Mouse (Mus musculus): ENCODE measurements around the gene Acvr1. TPM values are rescaled to one million over a fixed set of nuclear protein-coding genes. Genes with fewer than 3 reads are reported as not detected.

The Acvr1 gene
- polyA plus RNA-seq, 1 experiment from 2014 or later: 2.7 TPM

DNA sequence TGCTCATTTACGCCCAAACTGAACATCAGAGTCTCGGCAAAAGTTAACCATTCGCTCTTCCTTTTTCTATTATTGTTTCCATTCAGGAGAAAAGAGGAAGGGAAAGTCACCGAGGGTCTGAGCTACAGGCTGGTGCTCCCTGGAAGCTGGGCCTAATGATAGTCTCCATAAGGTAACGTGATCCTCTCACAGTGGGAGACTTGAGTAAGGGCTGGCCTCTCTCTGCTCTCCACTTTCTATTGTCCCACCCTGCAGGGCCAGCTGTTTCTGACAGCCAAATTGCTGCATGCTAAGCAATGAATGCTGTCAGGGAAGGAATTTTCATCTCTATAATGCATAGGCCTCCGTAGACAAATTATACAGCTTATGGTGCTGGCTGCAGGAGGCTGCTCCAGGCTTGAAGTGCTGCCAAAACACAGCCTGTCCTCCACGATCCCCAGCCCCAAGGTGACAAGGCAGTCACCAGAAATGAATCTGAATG lies 33.4 kb downstream of the Acvr1 start:
- no peak overlapping the region for H3K9ac ChIP-seq
- DNase-seq: no peak
- H3K27ac ChIP-seq: peak overlapping the region; percentile 67
- H3K36me3 ChIP-seq: no peaks in the 10 kb centered on the region
- 48% methylated on average over 7 of the region's 7 CpGs for WGBS (ENCODE audit: insufficient replicate concordance)
- no peak overlapping the region for H3K4me2 ChIP-seq
- no peaks in the 10 kb centered on the region for H3K27me3 ChIP-seq
- H3K4me3 ChIP-seq (replicated peaks): no peak overlapping the region
- no peak for ATAC-seq (ENCODE audit: low read depth)
- no peaks in the 10 kb centered on the region for H3K9me3 ChIP-seq (replicated peaks)
- H3K4me1 ChIP-seq (replicated peaks): peaks cover 70% of the 10 kb centered on the region

DNA sequence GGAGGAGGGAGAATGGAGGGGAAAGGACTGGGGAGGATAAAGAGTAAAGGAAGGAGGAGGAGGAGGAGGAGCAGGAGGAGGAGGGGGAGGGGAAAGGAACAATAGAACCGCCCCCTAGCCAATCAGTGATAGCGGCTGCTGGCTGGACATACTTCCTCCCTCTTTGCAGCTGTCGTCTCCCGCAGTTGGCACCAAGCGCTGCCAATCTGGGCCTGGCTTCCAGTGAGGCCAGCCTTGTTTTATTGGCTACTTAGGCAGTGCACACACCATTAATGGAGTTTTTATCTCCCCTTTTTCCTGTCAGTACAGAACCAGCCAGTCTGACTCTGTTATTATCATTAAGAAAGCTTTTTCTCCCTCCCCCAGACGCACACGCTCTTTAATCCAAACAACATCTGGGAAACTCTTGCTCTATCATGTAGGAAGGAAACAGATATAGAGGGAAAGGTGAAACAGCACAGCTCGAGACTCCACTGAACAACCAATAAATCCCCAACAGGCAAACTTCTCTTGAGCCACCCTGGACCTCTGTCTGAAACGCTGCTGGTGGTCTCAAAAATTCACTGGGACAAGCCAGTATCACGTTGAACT lies 34.6 kb downstream of the Acvr1 start:
- Histone ChIP-seq H3K4me2 (peak overlapping the region; percentile 40), H3K27me3 (no peaks in the 10 kb centered on the region), H3K4me3 (replicated peaks) (no peak overlapping the region), H3K27ac (peak overlapping the region; percentile 43; the same call in 1 of the 2 replicates), H3K36me3 (no peaks in the 10 kb centered on the region), H3K9me3 (replicated peaks) (no peaks in the 10 kb centered on the region), H3K9ac (no peak overlapping the region), H3K4me1 (replicated peaks) (peaks cover 67% of the 10 kb centered on the region)
- ATAC-seq (ENCODE audit: low read depth) (peak; percentile 86), DNase-seq (peak; percentile 49)
- WGBS (ENCODE audit: insufficient replicate concordance): 10% methylated on average over 10 of the region's 10 CpGs

DNA sequence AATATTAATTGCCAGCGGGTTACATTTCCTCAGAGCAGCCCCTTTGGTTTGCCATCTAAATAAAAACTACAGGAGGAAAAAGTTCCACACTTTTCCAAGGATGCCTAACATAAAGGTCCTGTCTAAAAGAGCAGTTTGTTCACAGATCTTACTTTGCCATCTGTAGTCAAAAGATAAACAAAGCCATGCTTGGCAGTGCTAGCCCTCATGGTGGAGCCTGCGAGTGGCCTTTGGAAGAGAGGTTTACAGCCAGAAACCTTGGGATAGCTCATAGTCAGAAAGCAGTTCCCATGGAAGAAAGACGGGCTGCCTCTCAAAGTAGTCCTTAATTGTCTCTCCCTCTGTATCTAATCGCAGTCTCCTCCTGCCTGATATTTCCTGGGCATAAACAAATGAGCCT lies 36.4 kb downstream of the Acvr1 start:
- Histone ChIP-seq H3K4me2 (no peak overlapping the region), H3K4me1 (replicated peaks) (peaks cover 61% of the 10 kb centered on the region), H3K9me3 (replicated peaks) (no peaks in the 10 kb centered on the region), H3K27me3 (no peaks in the 10 kb centered on the region), H3K9ac (no peak overlapping the region), H3K36me3 (no peaks in the 10 kb centered on the region), H3K4me3 (replicated peaks) (no peak overlapping the region), H3K27ac (no peak overlapping the region)
- DNase-seq: no peak
- WGBS (ENCODE audit: insufficient replicate concordance): 58% methylated on average over 4 of the region's 4 CpGs
- no peak for ATAC-seq (ENCODE audit: low read depth)

DNA sequence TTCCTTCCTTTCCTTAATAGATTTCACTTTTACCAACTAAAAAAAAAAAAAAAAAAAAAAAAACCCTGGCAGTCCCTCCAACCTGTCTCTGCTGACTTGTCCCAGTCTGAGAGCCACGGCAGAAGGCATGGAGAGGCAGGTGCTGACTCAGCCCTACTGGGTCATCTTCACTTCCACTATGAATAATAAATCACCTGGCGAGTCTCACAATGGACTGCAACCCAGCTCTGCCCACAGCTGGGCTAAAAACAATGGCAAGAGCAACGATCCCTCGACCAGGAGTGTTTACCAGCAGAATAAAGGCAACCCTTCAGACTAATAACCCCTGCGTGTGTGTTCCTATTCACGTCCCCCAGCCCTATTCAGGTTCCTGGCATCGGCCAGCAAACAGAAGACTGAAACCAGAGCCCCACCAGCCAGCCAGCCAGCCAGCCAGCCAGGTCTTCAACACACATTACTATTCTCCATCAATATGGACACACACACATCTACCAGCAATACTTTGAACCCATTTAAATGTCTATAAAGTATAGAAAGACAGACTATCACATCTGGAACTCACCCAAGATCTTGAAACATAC lies 37.0 kb downstream of the Acvr1 start:
- peaks cover 56% of the 10 kb centered on the region for H3K4me1 ChIP-seq (replicated peaks)
- H3K9me3 ChIP-seq (replicated peaks): no peaks in the 10 kb centered on the region
- no peak overlapping the region for H3K9ac ChIP-seq
- no peak overlapping the region for H3K4me3 ChIP-seq (replicated peaks)
- no peaks in the 10 kb centered on the region for H3K36me3 ChIP-seq
- H3K4me2 ChIP-seq: no peak overlapping the region
- 53% methylated on average over 7 of the region's 7 CpGs for WGBS (ENCODE audit: insufficient replicate concordance)
- DNase-seq (no peak), ATAC-seq (ENCODE audit: low read depth) (no peak)
- H3K27ac ChIP-seq: no peak overlapping the region
- no peaks in the 10 kb centered on the region for H3K27me3 ChIP-seq

DNA sequence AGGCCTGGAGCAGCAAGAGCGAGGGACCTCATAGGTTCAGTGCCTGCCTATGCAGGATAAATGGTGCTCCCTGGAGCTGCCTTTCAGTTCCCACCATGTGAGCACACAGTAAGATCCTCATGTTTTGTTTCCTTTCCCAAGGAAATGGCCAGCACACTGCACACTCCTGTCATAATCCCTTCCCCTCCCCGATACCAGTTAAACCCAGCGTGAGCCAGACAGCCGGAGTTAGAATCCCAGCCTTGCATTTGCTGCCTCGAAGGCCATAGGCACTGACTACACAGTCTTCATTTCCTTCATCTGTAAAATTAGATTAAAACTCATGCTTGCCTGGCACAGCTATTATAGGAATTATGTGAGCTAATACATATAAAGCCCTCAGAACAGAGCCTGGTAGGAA lies 37.6 kb downstream of the Acvr1 start:
- Histone ChIP-seq H3K27me3 (no peaks in the 10 kb centered on the region), H3K4me2 (no peak overlapping the region), H3K9me3 (replicated peaks) (no peaks in the 10 kb centered on the region), H3K27ac (no peak overlapping the region), H3K4me1 (replicated peaks) (peaks cover 51% of the 10 kb centered on the region), H3K9ac (no peak overlapping the region), H3K4me3 (replicated peaks) (no peak overlapping the region), H3K36me3 (no peaks in the 10 kb centered on the region)
- DNase-seq: no peak
- WGBS (ENCODE audit: insufficient replicate concordance): 83% methylated on average over 5 of the region's 5 CpGs
- no peak for ATAC-seq (ENCODE audit: low read depth)

DNA sequence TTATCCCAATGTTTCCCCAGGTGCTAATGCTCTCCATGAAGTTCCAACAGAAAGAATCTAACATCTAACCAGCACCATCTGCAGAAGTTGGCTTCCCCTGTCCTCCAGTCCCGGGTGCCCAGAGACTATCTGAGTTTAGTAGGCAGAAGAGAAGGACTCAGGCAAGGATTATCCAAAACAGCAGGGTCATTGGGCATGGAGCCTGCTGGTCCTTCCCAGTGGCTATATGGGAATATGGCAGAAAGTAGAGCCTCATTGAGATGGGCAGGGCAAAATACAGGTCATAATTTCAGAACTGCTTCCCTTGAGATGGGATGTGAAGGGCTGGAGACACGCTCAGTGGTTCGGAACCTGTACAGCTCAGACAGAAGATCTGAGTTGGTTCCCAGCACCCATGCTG lies 39.2 kb downstream of the Acvr1 start:
- ATAC-seq (ENCODE audit: low read depth) (no peak), DNase-seq (no peak)
- Histone ChIP-seq H3K4me3 (replicated peaks) (no peak overlapping the region), H3K4me1 (replicated peaks) (peaks cover 36% of the 10 kb centered on the region), H3K36me3 (no peaks in the 10 kb centered on the region), H3K27ac (no peak overlapping the region), H3K9ac (no peak overlapping the region), H3K27me3 (no peaks in the 10 kb centered on the region), H3K9me3 (replicated peaks) (no peaks in the 10 kb centered on the region), H3K4me2 (no peak overlapping the region)
- WGBS (ENCODE audit: insufficient replicate concordance): 74% methylated on average over 3 of the region's 3 CpGs

DNA sequence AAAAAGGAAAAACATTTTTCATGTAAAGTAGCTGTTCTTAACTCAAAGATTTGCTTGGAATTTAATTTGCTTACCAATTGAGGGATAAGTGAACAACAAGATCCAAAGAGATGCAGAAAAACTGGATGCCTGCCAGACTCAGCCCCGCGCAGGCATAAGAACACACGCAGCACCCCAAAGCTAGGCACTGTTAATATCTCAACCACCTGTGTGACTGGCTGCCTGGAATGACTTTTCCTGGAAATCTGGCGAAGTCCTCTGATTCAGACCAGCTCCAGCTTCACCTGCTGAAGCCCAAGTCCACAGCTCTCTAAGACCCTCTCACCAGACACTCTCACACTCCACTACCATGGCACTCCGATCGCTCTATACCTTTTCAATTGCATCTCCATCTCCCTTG lies 42.6 kb downstream of the Acvr1 start:
- no peaks in the 10 kb centered on the region for H3K36me3 ChIP-seq
- no peaks in the 10 kb centered on the region for H3K9me3 ChIP-seq (replicated peaks)
- no peak overlapping the region for H3K9ac ChIP-seq
- no peak overlapping the region for H3K4me2 ChIP-seq
- H3K4me3 ChIP-seq (replicated peaks): no peak overlapping the region
- no peak for DNase-seq
- no peak for ATAC-seq (ENCODE audit: low read depth)
- 79% methylated on average over 6 of the region's 6 CpGs for WGBS (ENCODE audit: insufficient replicate concordance)
- H3K27ac ChIP-seq: no peak overlapping the region
- no peaks in the 10 kb centered on the region for H3K27me3 ChIP-seq
- 0 out of 2 replicates have a peak, but pooled peaks cover 10% of the 10 kb centered on the region for H3K4me1 ChIP-seq (replicated peaks)

DNA sequence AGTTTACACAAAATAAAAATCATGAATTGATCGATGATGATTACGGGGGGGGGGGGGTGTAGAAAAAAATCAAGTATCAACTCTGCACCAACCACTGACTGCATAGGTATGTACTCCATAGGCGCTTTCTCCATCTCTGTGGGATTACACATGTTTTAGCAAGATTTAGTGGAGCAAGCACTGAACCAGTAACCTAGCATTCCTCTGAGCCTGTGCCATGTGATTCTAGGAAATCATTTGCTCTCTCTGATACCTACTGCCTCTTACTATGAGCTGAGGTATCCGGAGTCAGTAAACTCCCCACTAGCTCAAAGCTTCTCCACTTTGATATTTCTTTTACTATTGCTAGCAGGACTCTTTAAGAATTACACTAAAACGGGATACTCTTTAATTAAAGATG lies 43.1 kb downstream of the Acvr1 start:
- Histone ChIP-seq H3K9ac (no peak overlapping the region), H3K4me2 (no peak overlapping the region), H3K27me3 (no peaks in the 10 kb centered on the region), H3K27ac (no peak overlapping the region), H3K36me3 (no peaks in the 10 kb centered on the region), H3K4me3 (replicated peaks) (no peak overlapping the region), H3K4me1 (replicated peaks) (0 out of 2 replicates have a peak, but pooled peaks cover 8% of the 10 kb centered on the region), H3K9me3 (replicated peaks) (no peaks in the 10 kb centered on the region)
- WGBS (ENCODE audit: insufficient replicate concordance): 68% methylated on average over 5 of the region's 5 CpGs
- DNase-seq (no peak), ATAC-seq (ENCODE audit: low read depth) (no peak)

DNA sequence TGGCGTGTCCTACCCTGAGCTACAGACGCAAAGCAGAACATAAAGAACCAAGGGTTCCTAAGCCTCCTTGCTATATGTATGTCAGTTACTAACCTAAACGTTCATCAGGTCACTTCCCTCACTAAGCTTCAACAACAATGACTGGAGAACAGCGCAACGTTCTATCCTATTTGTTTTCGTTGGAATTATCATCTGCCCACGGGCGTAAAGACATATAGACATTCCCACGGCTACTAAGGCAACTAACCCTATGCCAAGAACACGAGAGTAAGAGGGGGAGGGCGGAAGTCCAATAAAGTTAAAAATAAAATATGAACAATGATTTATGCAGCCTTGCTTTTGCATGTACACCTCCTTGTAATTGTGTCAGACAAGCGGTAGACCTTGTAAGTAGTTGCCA lies 43.9 kb downstream of the Acvr1 start:
- H3K27ac ChIP-seq: no peak overlapping the region
- DNase-seq (no peak), ATAC-seq (ENCODE audit: low read depth) (no peak)
- no peak overlapping the region for H3K9ac ChIP-seq
- no peak overlapping the region for H3K4me3 ChIP-seq (replicated peaks)
- H3K27me3 ChIP-seq: no peaks in the 10 kb centered on the region
- H3K4me1 ChIP-seq (replicated peaks): 0 out of 2 replicates have a peak, but pooled peaks cover 5% of the 10 kb centered on the region
- WGBS (ENCODE audit: insufficient replicate concordance): 68% methylated on average over 12 of the region's 12 CpGs
- no peak overlapping the region for H3K4me2 ChIP-seq
- H3K36me3 ChIP-seq: no peaks in the 10 kb centered on the region
- H3K9me3 ChIP-seq (replicated peaks): no peaks in the 10 kb centered on the region

DNA sequence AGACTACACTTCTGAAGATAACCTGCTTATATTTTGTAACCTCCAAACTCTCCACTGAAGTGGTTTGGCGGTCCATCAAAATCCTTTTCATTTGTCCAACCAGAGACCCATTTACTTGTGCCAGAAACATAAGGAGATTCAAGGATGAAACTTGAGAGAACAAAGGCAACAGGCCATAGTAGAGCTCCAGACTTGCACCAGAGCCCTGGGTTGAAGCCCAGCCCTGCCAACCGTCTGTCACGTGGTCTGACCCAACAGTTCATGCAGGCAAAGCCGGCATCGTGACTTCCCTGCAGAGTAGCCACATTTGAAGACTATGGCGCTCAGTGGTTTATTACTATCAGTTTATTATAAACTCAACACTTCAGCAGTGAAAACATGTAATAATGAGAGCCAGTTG lies 45.3 kb downstream of the Acvr1 start:
- DNase-seq (no peak), ATAC-seq (ENCODE audit: low read depth) (no peak)
- 62% methylated on average over 6 of the region's 6 CpGs for WGBS (ENCODE audit: insufficient replicate concordance)
- H3K4me2 ChIP-seq: no peak overlapping the region
- H3K4me1 ChIP-seq (replicated peaks): 0 out of 2 replicates have a peak, but pooled peaks cover 5% of the 10 kb centered on the region
- H3K27me3 ChIP-seq: no peaks in the 10 kb centered on the region
- no peak overlapping the region for H3K4me3 ChIP-seq (replicated peaks)
- no peak overlapping the region for H3K9ac ChIP-seq
- H3K27ac ChIP-seq: no peak overlapping the region
- H3K36me3 ChIP-seq: no peaks in the 10 kb centered on the region
- H3K9me3 ChIP-seq (replicated peaks): no peaks in the 10 kb centered on the region

DNA sequence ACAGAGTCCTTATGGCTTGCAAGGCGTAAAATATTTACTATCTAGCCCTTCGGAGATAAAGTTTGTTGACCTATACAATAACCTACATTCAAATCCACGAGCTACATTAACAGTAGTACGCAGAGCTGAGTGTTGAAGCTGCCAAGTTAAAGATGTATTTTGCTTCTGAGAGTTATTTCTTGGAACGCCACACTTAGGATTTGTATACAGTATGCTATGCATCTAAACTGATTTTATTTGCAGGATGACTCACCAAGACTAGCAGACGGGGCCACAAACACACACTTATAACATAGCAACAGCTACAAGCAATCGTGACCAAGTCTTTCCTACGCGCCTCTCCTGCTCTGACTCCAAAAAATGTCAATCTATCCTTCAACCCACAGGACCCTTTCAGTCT lies 46.2 kb downstream of the Acvr1 start:
- WGBS (ENCODE audit: insufficient replicate concordance): 69% methylated on average over 9 of the region's 9 CpGs

DNA sequence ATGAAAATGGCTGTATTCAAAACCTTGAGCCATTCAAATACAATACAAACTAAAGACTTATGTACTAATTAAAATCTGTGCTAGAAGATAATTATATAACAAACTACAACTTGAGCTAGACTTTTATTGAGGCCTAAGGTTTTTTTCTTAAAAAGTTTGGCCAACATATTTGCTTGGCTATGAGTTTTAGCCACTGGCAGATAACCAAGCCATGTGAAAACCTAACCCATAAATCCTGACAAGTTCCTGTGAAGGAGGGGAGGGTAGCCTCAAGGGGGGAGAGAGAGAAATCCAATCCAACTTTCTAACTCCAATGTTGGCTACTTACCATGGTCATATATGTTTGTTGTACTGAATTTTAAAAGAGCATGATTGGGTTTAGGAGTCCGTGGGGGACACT lies 48.4 kb downstream of the Acvr1 start:
- DNase-seq: no peak
- 61% methylated on average over 1 of the region's 1 CpGs for whole genome bisulfite sequencing (ENCODE audit: insufficient replicate concordance)
- no peak for ATAC-seq (ENCODE audit: low read depth)

More for the DNA sequence above, 46.2 kb downstream of the Acvr1 start:
- no peak for DNase-seq
- Histone ChIP-seq H3K27ac (no peak overlapping the region), H3K9ac (no peak overlapping the region), H3K4me2 (no peak overlapping the region), H3K4me1 (replicated peaks) (0 out of 2 replicates have a peak, but pooled peaks cover 5% of the 10 kb centered on the region), H3K36me3 (no peaks in the 10 kb centered on the region), H3K27me3 (no peaks in the 10 kb centered on the region), H3K4me3 (replicated peaks) (no peak overlapping the region), H3K9me3 (replicated peaks) (no peaks in the 10 kb centered on the region)
- no peak for ATAC-seq (ENCODE audit: low read depth)

More for the DNA sequence above, 48.4 kb downstream of the Acvr1 start:
- Histone ChIP-seq H3K27ac (no peak overlapping the region), H3K9ac (no peak overlapping the region), H3K9me3 (replicated peaks) (no peaks in the 10 kb centered on the region), H3K36me3 (no peaks in the 10 kb centered on the region), H3K27me3 (no peaks in the 10 kb centered on the region), H3K4me2 (no peak overlapping the region), H3K4me1 (replicated peaks) (peaks cover 11% of the 10 kb centered on the region; the same call in 1 of the 2 replicates), H3K4me3 (replicated peaks) (no peak overlapping the region)
